Mouse (Mus musculus) CH12.LX (cell line): ENCODE data around the gene Samd4. TPM values are rescaled to one million over a fixed set of nuclear protein-coding genes. Genes with fewer than 3 reads are reported as not detected.
"Not testable (repeated sequence)": the region's sequence is repeated elsewhere in the genome, so short reads cannot be mapped to it uniquely, and the experiment has no call there.

ENCODE experiments used
- DNase-seq: peaks from one replicate; pipeline ENCODE4 v3.0.0-alpha.2; 2013; ENCODE audit errors: extremely low read depth
- H3K27ac ChIP-seq: 2 replicates; pipeline ENCODE4 v1.5.1; 2012; ENCODE audit warnings: low read depth, mild to moderate bottlenecking, control low read depth, moderate library complexity; ENCODE audit not compliant: insufficient read depth
- H3K27me3 ChIP-seq: replicated peaks from 2 replicates; pipeline ENCODE3; 2012; ENCODE audit warnings: inconsistent platforms
- H3K36me3 ChIP-seq, 2 experiments: replicated peaks in 1 of 2; 2 replicates each; pipeline versions ENCODE3 to v1.6.1; 2012; ENCODE audit warnings: inconsistent platforms in 1 of 2, low read length in 1 of 2, mild to moderate bottlenecking in 1 of 2, mixed read lengths in 1 of 2, moderate library complexity in 1 of 2; ENCODE audit not compliant: control insufficient read depth in 1 of 2, insufficient read depth in 1 of 2
- H3K4me1 ChIP-seq, 2 experiments: 2 replicates each; pipeline ENCODE4 v1.6.1; 2012; ENCODE audit warnings: inconsistent platforms in 1 of 2, moderate library complexity in 1 of 2; ENCODE audit not compliant: insufficient read depth in 2 of 2, control insufficient read depth in 1 of 2
- H3K4me2 ChIP-seq: 2 replicates; pipeline ENCODE4 v1.6.1; 2012; ENCODE audit warnings: low read depth, mild to moderate bottlenecking, control low read depth; ENCODE audit not compliant: poor library complexity, insufficient read depth, severe bottlenecking
- H3K4me3 ChIP-seq, 3 experiments: fragments of 150-350 bp in 1 of 3; sonication (generic) in 1 of 3; replicated peaks in 1 of 3; 2 replicates each; pipeline versions ENCODE3 to v1.5.1; 2011 to 2012; ENCODE audit warnings: low read depth in 2 of 3, low read length in 2 of 3, mild to moderate bottlenecking in 2 of 3, moderate library complexity in 2 of 3, control low read depth in 1 of 3, improper control_type of control experiment in 1 of 3, inconsistent platforms in 1 of 3, mixed read lengths in 1 of 3; ENCODE audit not compliant: poor library complexity in 1 of 3
- H3K79me2 ChIP-seq: replicated peaks from 2 replicates; pipeline ENCODE4 v1.6.1; 2012; ENCODE audit warnings: mild to moderate bottlenecking, moderate library complexity; ENCODE audit not compliant: control insufficient read depth, poor library complexity, insufficient read depth, severe bottlenecking; ENCODE audit errors: extremely low read depth
- H3K9ac ChIP-seq: 2 replicates; pipeline ENCODE4 v1.6.1; 2012; ENCODE audit warnings: low read depth, mild to moderate bottlenecking, control low read depth, moderate library complexity; ENCODE audit not compliant: insufficient read depth
- H3K9me3 ChIP-seq: replicated peaks from 2 replicates; pipeline ENCODE3; 2012; ENCODE audit warnings: low read length, inconsistent platforms, mixed read lengths
- BHLHE40 ChIP-seq: IDR thresholded peaks from 2 replicates; pipeline ENCODE4 v1.6.1; 2011; ENCODE audit warnings: mild to moderate bottlenecking, low read depth, low read length, improper control_type of control experiment
- CTCF ChIP-seq, 2 experiments: IDR thresholded peaks in 1 of 2; conservative IDR thresholded peaks in 1 of 2; 2 replicates each; pipeline ENCODE4 v1.5.1; 2011 to 2012; ENCODE audit warnings: low read depth in 2 of 2, low read length in 2 of 2, improper control_type of control experiment in 1 of 2, inconsistent platforms in 1 of 2, mild to moderate bottlenecking in 1 of 2, moderate library complexity in 1 of 2
- EP300 ChIP-seq: IDR thresholded peaks from 2 replicates; pipeline ENCODE4 v1.6.1; 2011; ENCODE audit warnings: low read length, improper control_type of control experiment
- ETS1 ChIP-seq: conservative IDR thresholded peaks from 2 replicates; pipeline ENCODE4 v1.6.1; 2012; ENCODE audit warnings: low read depth, mild to moderate bottlenecking, inconsistent platforms, low read length, improper control_type of control experiment, moderate library complexity
- GABPA ChIP-seq: IDR thresholded peaks from 2 replicates; pipeline ENCODE4 v1.6.1; 2012; ENCODE audit warnings: low read depth, low read length, improper control_type of control experiment, inconsistent platforms; ENCODE audit not compliant: insufficient replicate concordance
- IRF4 ChIP-seq: IDR thresholded peaks from 2 replicates; pipeline ENCODE4 v1.6.1; 2014; ENCODE audit warnings: low read depth, mild to moderate bottlenecking, inconsistent platforms, low read length, improper control_type of control experiment
- JUND ChIP-seq: conservative IDR thresholded peaks from 2 replicates; pipeline ENCODE4 v1.6.1; 2011; ENCODE audit warnings: low read depth, low read length, improper control_type of control experiment
- MXI1 ChIP-seq: IDR thresholded peaks from 2 replicates; pipeline ENCODE4 v1.6.1; 2011; ENCODE audit warnings: mild to moderate bottlenecking, low read depth, low read length, improper control_type of control experiment
- RAD21 ChIP-seq: IDR thresholded peaks from 2 replicates; pipeline ENCODE4 v1.6.1; 2011; ENCODE audit warnings: low read depth, mild to moderate bottlenecking, low read length, improper control_type of control experiment, moderate library complexity
- SIN3A ChIP-seq: IDR thresholded peaks from 2 replicates; pipeline ENCODE4 v1.6.1; 2012; ENCODE audit warnings: low read length, improper control_type of control experiment, inconsistent platforms
- SMC3 ChIP-seq: IDR thresholded peaks from 2 replicates; pipeline ENCODE4 v1.6.1; 2011; ENCODE audit warnings: low read depth, low read length, improper control_type of control experiment
- TCF12 ChIP-seq: IDR thresholded peaks from 2 replicates; pipeline ENCODE4 v1.6.1; 2014; ENCODE audit warnings: low read depth, mild to moderate bottlenecking, inconsistent platforms, low read length, improper control_type of control experiment
- USF1 ChIP-seq: IDR thresholded peaks from 2 replicates; pipeline ENCODE4 v1.6.1; 2014; ENCODE audit warnings: low read depth, mild to moderate bottlenecking, inconsistent platforms, low read length, improper control_type of control experiment
- USF2 ChIP-seq: conservative IDR thresholded peaks from 2 replicates; pipeline ENCODE4 v1.6.1; 2011; ENCODE audit warnings: low read depth, low read length, improper control_type of control experiment
- ZKSCAN1 ChIP-seq: IDR thresholded peaks from 2 replicates; pipeline ENCODE4 v1.6.1; 2012; ENCODE audit warnings: low read depth, inconsistent platforms, low read length, improper control_type of control experiment, borderline replicate concordance
- dilution Hi-C: fragments of 300-500 bp; cut with MboI; formaldehyde crosslinking; loops from 2 replicates; pipeline ENCODE4 v1.14.3; 2020; ENCODE audit warnings: low sequenced_read_pairs; ENCODE audit not compliant: extremely low pct_unique_long_range_greater_than_20kb, extremely low pct_ligation_motif_present
- in situ Hi-C: fragments of 300-500 bp; cut with MboI; formaldehyde crosslinking; loops from 3 replicates; pipeline ENCODE4 v1.14.3; 2019; ENCODE audit warnings: low sequenced_read_pairs, low pct_ligation_motif_present, low pct_unique_long_range_greater_than_20kb, mixed read lengths
- polyA plus RNA-seq: library from polyadenylated mRNA; unstranded; fragments of >175 nt; gene quantifications from 2 replicates; pipeline ENCODE4 v1.2.1, GENCODE M21; 2012; ENCODE audit warnings: low read depth; ENCODE audit not compliant: insufficient read length
- total RNA-seq, 2 experiments: library from RNA; depleted of rRNA; stranded (reverse); fragments of 300-350 nt in 1 of 2; fragments of >200 nt in 1 of 2; gene quantifications; 2 replicates each; pipeline ENCODE4 v1.2.3; 2012 to 2014

Gene Samd4
- total and polyA plus RNA-seq, 3 experiments: 0.64 to 4.6 (median 1.5) TPM

GRCm38 (mm10) chr14:47107461-47107860 lies 224.8 kb downstream of the Samd4 start:
- Histone ChIP-seq H3K9me3 (peaks cover 2% of the 10 kb centered on the region), H3K4me2 (no peak overlapping the region), H3K4me1 (peaks cover 6 to 42% of the 10 kb centered on the region in 2 experiments; a peak in 2 of 4 replicates), H3K27ac (no peak overlapping the region), H3K9ac (no peak overlapping the region), H3K79me2 (no peaks in the 10 kb centered on the region), H3K36me3 (no peaks in the 10 kb centered on the region), H3K27me3 (no peaks in the 10 kb centered on the region), H3K4me3 (no peak overlapping the region)
- peak; percentile 45; the same call in 1 of the 2 replicates for TF ChIP-seq EP300
- no peak for TF ChIP-seq USF2
- TF ChIP-seq IRF4: peak; percentile 27; the same call in 1 of the 2 replicates
- TF ChIP-seq SMC3: no peak
- TF ChIP-seq ETS1: peak; percentile 87
- no peak for TF ChIP-seq MXI1
- no peak for TF ChIP-seq CTCF (conservative IDR thresholded peaks at IDR 0.05 in 1 of 2, IDR thresholded peaks at IDR 0.05 in 1 of 2; ENCODE audit: low read depth in 2 of 2, low read length in 2 of 2)
- TF ChIP-seq SIN3A: peak; percentile 78; the same call in 1 of the 2 replicates
- TF ChIP-seq TCF12: peak; percentile 59; the same call in 1 of the 2 replicates
- peak; percentile 75 for TF ChIP-seq BHLHE40
- TF ChIP-seq GABPA: no peak
- peak; percentile 83 for DNase-seq
- dilution Hi-C loops (no loop called here), in situ Hi-C loops (no loop called here)

- dilution Hi-C loops, H3K27me3 ChIP-seq, H3K4me3 ChIP-seq, in situ Hi-C loops, H3K9me3 ChIP-seq, H3K9ac ChIP-seq, H3K79me2 ChIP-seq, H3K27ac ChIP-seq, H3K36me3 ChIP-seq, H3K4me2 ChIP-seq, DNase-seq: not testable (repeated sequence)
- peaks cover 6 to 27% of the 10 kb centered on the region in 2 experiments; a peak in 2 of 4 replicates for H3K4me1 ChIP-seq
Observed at GRCm38 (mm10) chr14:47110391-47110790, 227.7 kb downstream of the Samd4 start.

GRCm38 (mm10) chr14:47111341-47111740 lies 228.7 kb downstream of the Samd4 start:
- Histone ChIP-seq H3K36me3 (no peaks in the 10 kb centered on the region), H3K4me3 (no peak overlapping the region), H3K27ac (no peak overlapping the region), H3K9ac (no peak overlapping the region), H3K9me3 (peaks cover 5% of the 10 kb centered on the region), H3K27me3 (no peaks in the 10 kb centered on the region), H3K4me1 (peaks cover 4 to 18% of the 10 kb centered on the region in 2 experiments; a peak in 2 of 4 replicates), H3K4me2 (no peak overlapping the region), H3K79me2 (no peaks in the 10 kb centered on the region)
- in situ Hi-C loops (no loop called here), dilution Hi-C loops (no loop called here)
- TF ChIP-seq USF1 (no peak), SIN3A (no peak), JUND (no peak), MXI1 (no peak), ZKSCAN1 (no peak), SMC3 (no peak), RAD21 (no peak), CTCF (conservative IDR thresholded peaks at IDR 0.05 in 1 of 2, IDR thresholded peaks at IDR 0.05 in 1 of 2; ENCODE audit: low read depth in 2 of 2, low read length in 2 of 2) (no peak)
- no peak for DNase-seq
